Mouse (Mus musculus) limb, embryonic 11.5 days (tissue): ENCODE results near the gene Son. TPM values are rescaled to one million over a fixed set of nuclear protein-coding genes. Genes with fewer than 3 reads are reported as not detected.

Experiments used
- ATAC-seq: fragments of 200-750 bp; cut with Nextera tagmentation; 2 replicates; pipeline ENCODE4 v1.8.0; 2017; ENCODE audit warnings: low read depth; ENCODE audit not compliant: insufficient number of reproducible peaks, low FRiP score, low TSS enrichment
- DNase-seq: peaks from one replicate; pipeline ENCODE4 v3.0.0-alpha.2; 2015; ENCODE audit warnings: low spot score
- H3K27ac ChIP-seq: fragments of 300-500 bp; sonication (generic); replicated peaks from 2 replicates; pipeline ENCODE4 v1.5.1; 2014; ENCODE audit warnings: low read depth, mild to moderate bottlenecking, low read length
- H3K27me3 ChIP-seq: fragments of 300-500 bp; sonication (generic); 2 replicates; pipeline ENCODE4 v1.6.1; 2014; ENCODE audit warnings: mild to moderate bottlenecking, low read length, mixed read lengths; ENCODE audit not compliant: control insufficient read depth, insufficient read depth
- H3K36me3 ChIP-seq: fragments of 300-500 bp; sonication (generic); 2 replicates; pipeline ENCODE4 v1.6.1; 2014; ENCODE audit warnings: mild to moderate bottlenecking, low read length, moderate library complexity, mixed read lengths; ENCODE audit not compliant: control insufficient read depth, insufficient read depth
- H3K4me1 ChIP-seq: fragments of 300-500 bp; sonication (generic); 2 replicates; pipeline ENCODE4 v1.6.1; 2014; ENCODE audit warnings: low read length, mixed read lengths; ENCODE audit not compliant: control insufficient read depth, insufficient read depth
- H3K4me2 ChIP-seq: fragments of 300-500 bp; sonication (generic); 2 replicates; pipeline ENCODE4 v1.6.1; 2014; ENCODE audit warnings: low read depth, mild to moderate bottlenecking, moderate library complexity; ENCODE audit not compliant: severe bottlenecking
- H3K4me3 ChIP-seq: fragments of 300-500 bp; sonication (generic); 2 replicates; pipeline ENCODE4 v1.5.1; 2014; ENCODE audit warnings: low read depth, low read length
- H3K9ac ChIP-seq: fragments of 300-500 bp; sonication (generic); 2 replicates; pipeline ENCODE4 v1.6.1; 2014; ENCODE audit warnings: mild to moderate bottlenecking, low read length
- H3K9me3 ChIP-seq: fragments of 300-500 bp; sonication (generic); 2 replicates; pipeline ENCODE4 v1.6.1; 2016; ENCODE audit warnings: low read length; ENCODE audit not compliant: control insufficient read depth
- WGBS: fragments of 180-500 bp; shearing (Covaris S2); extraction: QIAGEN DNeasy Blood & Tissue Kit; methylation state at CpG from one replicate; pipeline ENCODE4 v1.1.7; 2014; 5-methylcytosine and 5-hydroxymethylcytosine counted together
- polyA plus RNA-seq: library from polyadenylated mRNA; unstranded; fragments of >200 nt; fragmentation: Nextera tagmentation; extraction: Ambion mirVana; gene quantifications from 2 replicates; pipeline ENCODE4 v1.2.1, GENCODE M21; 2014

Gene Son
- polyA plus RNA-seq, 1 experiment from 2014 or later, result 151 TPM

DNA sequence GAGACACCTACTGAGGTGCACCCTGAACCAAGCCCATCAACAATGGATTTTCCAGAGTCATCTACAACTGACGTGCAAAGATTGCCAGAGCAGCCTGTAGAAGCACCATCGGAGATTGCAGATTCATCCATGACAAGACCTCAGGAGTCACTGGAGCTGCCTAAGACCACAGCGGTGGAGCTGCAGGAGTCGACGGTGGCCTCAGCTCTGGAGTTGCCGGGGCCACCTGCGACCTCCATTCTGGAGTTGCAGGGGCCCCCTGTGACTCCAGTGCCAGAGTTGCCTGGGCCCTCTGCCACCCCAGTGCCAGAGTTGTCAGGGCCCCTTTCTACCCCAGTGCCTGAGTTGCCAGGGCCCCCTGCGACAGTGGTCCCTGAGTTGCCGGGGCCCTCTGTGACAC, 8.0 kb downstream of the Son start:
- no peak overlapping the region for H3K4me3 ChIP-seq
- no peaks in the 10 kb centered on the region for H3K4me1 ChIP-seq
- H3K9me3 ChIP-seq, result no peaks in the 10 kb centered on the region
- H3K27ac ChIP-seq, result no peak overlapping the region
- no peak for ATAC-seq
- H3K27me3 ChIP-seq, result no peaks in the 10 kb centered on the region
- DNase-seq, result no peak
- H3K4me2 ChIP-seq, result no peak overlapping the region
- peaks cover 66% of the 10 kb centered on the region for H3K36me3 ChIP-seq
- WGBS, result over 99% methylated on average over 9 of the region's 9 CpGs
- H3K9ac ChIP-seq, result no peak overlapping the region

DNA sequence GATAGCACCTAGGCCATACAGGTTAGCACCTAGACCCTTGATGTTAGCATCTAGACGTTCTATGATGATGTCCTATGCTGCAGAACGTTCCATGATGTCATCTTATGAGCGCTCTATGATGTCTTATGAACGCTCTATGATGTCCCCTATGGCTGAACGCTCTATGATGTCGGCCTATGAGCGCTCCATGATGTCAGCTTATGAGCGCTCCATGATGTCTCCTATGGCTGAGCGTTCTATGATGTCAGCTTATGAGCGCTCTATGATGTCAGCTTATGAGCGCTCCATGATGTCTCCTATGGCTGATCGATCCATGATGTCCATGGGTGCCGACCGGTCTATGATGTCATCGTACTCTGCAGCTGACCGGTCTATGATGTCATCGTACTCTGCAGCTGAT, 10.0 kb downstream of the Son start:
- H3K4me2 ChIP-seq, result no peak overlapping the region
- no peaks in the 10 kb centered on the region for H3K27me3 ChIP-seq
- ATAC-seq (no peak), DNase-seq (no peak)
- no peak overlapping the region for H3K9ac ChIP-seq
- no peak overlapping the region for H3K4me3 ChIP-seq
- H3K4me1 ChIP-seq, result no peaks in the 10 kb centered on the region
- H3K27ac ChIP-seq, result no peak overlapping the region
- H3K36me3 ChIP-seq, result peaks cover 65% of the 10 kb centered on the region
- WGBS, result 98% methylated on average over 17 of the region's 17 CpGs
- H3K9me3 ChIP-seq, result no peaks in the 10 kb centered on the region

DNA sequence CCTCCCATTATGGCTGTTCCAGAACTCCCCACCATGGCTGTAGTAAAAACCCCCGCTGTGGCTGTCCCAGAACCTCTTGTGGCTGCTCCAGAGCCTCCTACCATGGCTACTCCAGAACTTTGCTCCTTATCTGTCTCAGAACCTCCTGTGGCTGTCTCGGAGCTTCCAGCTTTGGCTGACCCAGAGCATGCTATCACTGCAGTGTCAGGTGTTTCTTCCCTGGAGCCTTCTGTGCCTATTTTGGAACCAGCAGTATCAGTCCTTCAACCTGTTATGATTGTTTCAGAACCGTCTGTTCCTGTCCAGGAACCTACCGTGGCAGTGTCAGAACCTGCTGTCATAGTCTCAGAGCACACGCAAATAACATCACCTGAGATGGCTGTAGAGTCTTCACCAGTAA, 11.2 kb downstream of the Son start:
- H3K4me1 ChIP-seq, result no peaks in the 10 kb centered on the region
- no peaks in the 10 kb centered on the region for H3K27me3 ChIP-seq
- H3K36me3 ChIP-seq, result peaks cover 67% of the 10 kb centered on the region
- DNase-seq (no peak), ATAC-seq (no peak)
- H3K9ac ChIP-seq, result no peak overlapping the region
- H3K27ac ChIP-seq, result no peak overlapping the region
- WGBS, result 97% methylated on average over 5 of the region's 5 CpGs
- H3K9me3 ChIP-seq, result no peaks in the 10 kb centered on the region
- no peak overlapping the region for H3K4me2 ChIP-seq
- H3K4me3 ChIP-seq, result no peak overlapping the region

DNA sequence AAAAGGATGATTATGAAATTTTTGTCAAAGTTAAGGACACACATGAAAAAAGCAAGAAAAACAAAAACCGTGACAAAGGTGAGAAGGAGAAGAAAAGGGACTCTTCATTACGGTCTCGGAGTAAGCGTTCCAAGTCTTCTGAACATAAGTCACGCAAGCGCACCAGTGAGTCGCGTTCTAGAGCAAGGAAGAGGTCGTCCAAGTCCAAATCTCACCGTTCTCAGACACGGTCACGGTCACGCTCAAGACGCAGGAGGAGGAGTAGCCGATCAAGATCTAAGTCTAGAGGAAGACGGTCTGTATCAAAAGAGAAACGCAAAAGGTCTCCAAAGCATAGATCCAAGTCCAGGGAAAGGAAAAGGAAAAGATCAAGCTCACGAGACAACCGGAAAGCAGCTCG, 12.5 kb downstream of the Son start:
- no peak for ATAC-seq
- WGBS, result 96% methylated on average over 20 of the region's 20 CpGs
- no peak for DNase-seq
- no peak overlapping the region for H3K27ac ChIP-seq
- H3K4me1 ChIP-seq, result no peaks in the 10 kb centered on the region
- H3K4me2 ChIP-seq, result no peak overlapping the region
- H3K9me3 ChIP-seq, result no peaks in the 10 kb centered on the region
- peaks cover 70% of the 10 kb centered on the region for H3K36me3 ChIP-seq
- H3K27me3 ChIP-seq, result no peaks in the 10 kb centered on the region
- no peak overlapping the region for H3K9ac ChIP-seq
- no peak overlapping the region for H3K4me3 ChIP-seq

DNA sequence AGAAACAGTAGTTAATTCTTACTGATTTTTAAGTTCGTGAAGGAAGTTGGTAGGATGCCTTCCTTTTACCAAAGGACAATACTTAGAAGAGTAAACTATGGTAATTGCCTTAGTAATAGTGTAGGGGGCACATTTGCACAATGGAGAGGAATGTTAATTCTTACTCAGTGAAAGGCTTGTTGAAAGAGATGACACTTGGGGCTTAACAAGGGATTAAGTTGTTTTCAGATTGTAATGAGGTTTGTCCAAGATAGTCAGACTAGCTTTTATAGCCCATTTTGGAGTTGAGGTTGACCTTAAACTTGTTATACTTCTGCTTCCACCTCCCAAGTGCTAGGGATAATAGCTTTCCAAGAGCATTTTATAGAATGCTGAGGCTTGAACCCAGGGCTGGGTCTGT, 14.1 kb downstream of the Son start:
- no peak for DNase-seq
- Histone ChIP-seq H3K27ac (no peak overlapping the region), H3K9ac (no peak overlapping the region), H3K27me3 (no peaks in the 10 kb centered on the region), H3K4me1 (no peaks in the 10 kb centered on the region), H3K4me3 (no peak overlapping the region), H3K9me3 (no peaks in the 10 kb centered on the region), H3K4me2 (no peak overlapping the region), H3K36me3 (peaks cover 54% of the 10 kb centered on the region)
- no peak for ATAC-seq
- 81% methylated on average over 1 of the region's 1 CpGs for WGBS

DNA sequence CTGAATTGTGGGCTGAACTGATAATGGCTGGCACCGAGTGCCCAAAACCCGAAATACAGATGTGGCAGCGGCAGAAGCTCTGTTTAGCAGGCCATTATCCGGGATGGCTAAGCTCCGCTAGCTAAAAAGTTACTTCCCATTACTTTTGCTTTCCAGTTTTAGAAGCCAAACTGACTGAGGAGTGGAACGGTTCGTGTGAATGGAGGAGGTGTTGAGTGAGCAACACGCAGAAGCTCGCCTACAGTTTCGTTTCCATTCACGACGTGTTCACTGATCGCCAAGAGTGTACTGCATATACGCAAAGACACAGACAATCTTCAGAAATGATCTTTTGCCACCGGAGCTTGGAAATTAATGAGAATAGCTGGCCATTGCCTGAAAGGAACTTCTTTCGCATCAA, 15.0 kb downstream of the Son start:
- H3K4me2 ChIP-seq, result no peak overlapping the region
- H3K27me3 ChIP-seq, result no peaks in the 10 kb centered on the region
- no peak for ATAC-seq
- H3K27ac ChIP-seq, result no peak overlapping the region
- no peak overlapping the region for H3K4me3 ChIP-seq
- DNase-seq, result no peak
- WGBS, result 95% methylated on average over 16 of the region's 16 CpGs
- no peaks in the 10 kb centered on the region for H3K4me1 ChIP-seq
- no peaks in the 10 kb centered on the region for H3K9me3 ChIP-seq
- no peak overlapping the region for H3K9ac ChIP-seq
- peaks cover 44% of the 10 kb centered on the region for H3K36me3 ChIP-seq

DNA sequence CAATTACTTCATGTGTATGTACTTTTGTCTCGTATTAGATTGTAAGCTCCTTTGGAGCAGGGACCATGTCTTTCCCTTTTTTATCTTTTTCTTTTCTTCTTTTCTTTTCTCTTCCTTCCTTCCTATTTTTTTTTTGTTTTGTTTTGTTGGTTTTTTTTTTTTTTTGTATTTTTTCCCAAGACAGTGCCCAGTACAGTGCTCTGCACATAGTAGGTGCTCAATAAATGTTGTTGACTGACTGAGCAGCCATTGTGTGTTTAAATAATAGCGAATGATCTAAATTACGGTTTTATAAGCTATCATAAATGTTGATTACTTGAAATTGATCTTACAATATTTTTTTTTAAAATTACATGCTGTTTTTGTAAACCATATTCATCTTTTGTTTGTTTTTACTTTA, 16.5 kb downstream of the Son start:
- H3K4me1 ChIP-seq, result no peaks in the 10 kb centered on the region
- DNase-seq (no peak), ATAC-seq (no peak)
- H3K27me3 ChIP-seq, result no peaks in the 10 kb centered on the region
- no peaks in the 10 kb centered on the region for H3K9me3 ChIP-seq
- H3K4me3 ChIP-seq, result no peak overlapping the region
- 96% methylated on average over 3 of the region's 3 CpGs for WGBS
- no peak overlapping the region for H3K27ac ChIP-seq
- H3K9ac ChIP-seq, result no peak overlapping the region
- no peak overlapping the region for H3K4me2 ChIP-seq
- peaks cover 30% of the 10 kb centered on the region for H3K36me3 ChIP-seq

DNA sequence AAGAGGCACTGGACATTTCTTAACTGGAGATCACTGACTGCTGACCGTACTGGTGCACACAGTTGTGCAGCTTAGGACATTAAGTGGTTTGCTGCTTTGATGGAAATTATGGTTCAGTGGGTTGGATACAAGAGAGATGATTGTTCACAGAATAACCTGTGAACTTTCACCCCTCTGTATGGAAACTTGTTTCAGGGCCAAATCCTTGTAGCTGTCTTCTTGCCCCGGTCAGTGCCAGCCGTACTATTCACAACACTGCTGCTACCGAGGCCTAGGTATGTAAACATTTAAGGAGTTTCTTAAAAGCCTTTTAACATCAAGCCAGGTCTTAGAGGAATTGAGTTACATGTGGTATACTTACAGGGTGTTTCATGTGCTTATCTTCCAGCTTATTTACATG, 27.2 kb downstream of the Son start:
- peaks cover 36% of the 10 kb centered on the region for H3K36me3 ChIP-seq
- WGBS, result 93% methylated on average over 4 of the region's 4 CpGs

DNA sequence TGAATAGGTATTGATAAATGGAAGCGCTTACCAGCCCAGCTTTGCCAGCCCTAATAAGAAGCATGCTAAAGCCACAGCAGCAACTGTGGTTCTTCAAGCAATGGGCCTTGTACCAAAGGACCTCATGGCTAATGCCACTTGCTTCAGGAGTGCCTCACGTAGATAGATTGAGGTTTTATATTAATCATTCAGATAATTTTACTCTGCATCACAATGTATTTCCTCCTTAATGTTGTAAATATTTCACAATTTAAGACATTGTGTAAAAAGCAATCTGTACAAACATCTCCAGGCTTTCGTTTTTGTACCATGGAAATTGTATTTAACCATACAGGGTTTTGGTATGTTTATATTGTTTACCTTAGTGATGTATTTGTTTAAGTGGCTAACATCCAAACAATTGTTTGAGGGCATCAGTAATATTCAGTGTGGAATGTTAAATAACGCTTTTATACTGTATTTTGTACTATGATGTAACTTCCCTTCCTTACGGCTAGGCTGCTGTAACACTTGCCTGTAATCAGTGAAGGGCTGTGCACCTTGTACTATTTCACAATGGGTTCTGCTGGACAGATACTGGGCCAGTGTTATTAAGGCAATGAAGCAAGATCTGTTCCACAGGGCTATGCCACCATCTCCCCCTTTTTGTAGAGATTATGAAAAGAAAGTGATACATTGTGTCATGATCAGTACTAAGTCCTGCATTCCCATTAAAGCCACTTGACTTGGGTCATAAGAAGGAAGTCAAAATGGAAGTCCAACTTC, 31.0 kb downstream of the Son start:
- DNase-seq, result no peak
- Histone ChIP-seq H3K27ac (no peak overlapping the region), H3K36me3 (peaks cover 27% of the 10 kb centered on the region), H3K27me3 (no peaks in the 10 kb centered on the region), H3K9ac (no peak overlapping the region), H3K4me2 (no peak overlapping the region), H3K9me3 (no peaks in the 10 kb centered on the region), H3K4me1 (no peaks in the 10 kb centered on the region), H3K4me3 (no peak overlapping the region)
- WGBS, result 90% methylated on average over 5 of the region's 5 CpGs
- no peak for ATAC-seq

More for the DNA sequence above, 27.2 kb downstream of the Son start:
- H3K4me2 ChIP-seq, result no peak overlapping the region
- H3K27ac ChIP-seq, result no peak overlapping the region
- no peaks in the 10 kb centered on the region for H3K27me3 ChIP-seq
- H3K4me3 ChIP-seq, result no peak overlapping the region
- H3K9me3 ChIP-seq, result no peaks in the 10 kb centered on the region
- ATAC-seq (no peak), DNase-seq (no peak)
- H3K4me1 ChIP-seq, result no peaks in the 10 kb centered on the region
- no peak overlapping the region for H3K9ac ChIP-seq
